ENCODE assay signal across 9 mouse cellular contexts in the genomic region with DNA sequence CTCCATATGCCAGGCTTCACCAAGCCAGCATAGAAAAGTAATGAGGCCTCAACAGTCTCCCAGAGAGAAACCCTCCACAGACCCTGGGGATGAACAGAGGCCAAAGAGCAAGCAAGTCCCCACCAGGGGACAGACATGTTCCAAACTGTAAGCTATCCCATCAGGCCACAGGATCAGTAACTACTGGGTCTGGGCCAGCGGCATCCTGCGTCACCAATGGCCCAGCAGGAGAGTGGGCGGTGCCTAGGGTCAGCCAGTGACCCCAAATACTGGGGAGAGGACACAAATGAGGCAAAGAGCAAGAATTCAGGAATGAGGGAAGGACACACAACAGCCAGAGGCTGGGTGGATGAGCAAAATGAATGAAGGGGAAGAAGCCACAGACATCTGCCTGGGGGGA. TPM values are rescaled to one million over a fixed set of nuclear protein-coding genes. Genes with fewer than 3 reads are reported as not detected.
DNase-seq lines count a peak whose midpoint lies in the region; ATAC-seq and TF ChIP-seq lines count a peak whose summit lies in the region.
"Had no signal": no experiment of that assay in that cellular context is flagged by ENCODE, and none has a peak within 500 bp of the region (broad histone marks: within the 10 kb centered on the region; RNA-seq: fewer than 3 reads in every experiment).

No protein-coding gene starts in this region.

- 0 out of 2 replicates have a peak overlapping the region, but pooled peaks have one; percentile 14 for H3K27ac ChIP-seq in neural tube, embryonic 11.5 days (ENCODE audit: low read depth, low read length)
- H3K27ac ChIP-seq in liver, postnatal 0 days (ENCODE audit: low read depth): no peak overlapping the region
- no peak overlapping the region for H3K27ac ChIP-seq in stomach, postnatal 0 days (replicated peaks)

- TF ChIP-seq EP300 in liver, postnatal 0 days (IDR thresholded peaks at IDR 0.05; ENCODE audit: low read depth): no peak
- TF ChIP-seq EP300 in stomach, postnatal 0 days (optimal IDR thresholded peaks at IDR 0.05): no peak

- TF ChIP-seq CTCF in liver, postnatal 0 days (IDR thresholded peaks at IDR 0.05; ENCODE audit: low read depth): peak; percentile 50
- peak; percentile 52 for TF ChIP-seq CTCF in stomach, postnatal 0 days (IDR thresholded peaks at IDR 0.05; ENCODE audit: low read depth)

- 18% methylated on average over 3 of the region's 3 CpGs for WGBS in neural tube, embryonic 11.5 days
- WGBS in liver, postnatal 0 days (ENCODE audit: insufficient replicate concordance): 74% methylated on average over 3 of the region's 3 CpGs
- 61% methylated on average over 3 of the region's 3 CpGs for WGBS in stomach, postnatal 0 days

- H3K9ac ChIP-seq in neural tube, embryonic 11.5 days (ENCODE audit: low read length): no peak overlapping the region; the same call in 1 of the 2 replicates
- no peak overlapping the region for H3K9ac ChIP-seq in liver, postnatal 0 days (replicated peaks)
- no peak overlapping the region for H3K9ac ChIP-seq in stomach, postnatal 0 days (ENCODE audit: low read length)

- H3K4me1 ChIP-seq in neural tube, embryonic 11.5 days (ENCODE audit: control insufficient read depth, insufficient read depth, low read length): peaks cover 27% of the 10 kb centered on the region
- 0 out of 2 replicates have a peak, but pooled peaks cover under 1% of the 10 kb centered on the region for H3K4me1 ChIP-seq in liver, postnatal 0 days (ENCODE audit: insufficient read depth)
- H3K4me1 ChIP-seq in stomach, postnatal 0 days (replicated peaks; ENCODE audit: control insufficient read depth, insufficient read depth): no peaks in the 10 kb centered on the region

- no peak overlapping the region for H3K4me3 ChIP-seq in neural tube, embryonic 11.5 days (ENCODE audit: low read depth, low read length)
- no peak overlapping the region for H3K4me3 ChIP-seq in liver, postnatal 0 days (ENCODE audit: low read depth, low read length)
- no peak overlapping the region for H3K4me3 ChIP-seq in stomach, postnatal 0 days (ENCODE audit: low read depth, low read length)

- H3K4me2 ChIP-seq in neural tube, embryonic 11.5 days (ENCODE audit: low read depth): no peak overlapping the region
- H3K4me2 ChIP-seq in liver, postnatal 0 days (ENCODE audit: low read depth, low read length): no peak overlapping the region
- no peak overlapping the region for H3K4me2 ChIP-seq in stomach, postnatal 0 days (replicated peaks; ENCODE audit: low read depth)

- no peak for ATAC-seq in neural tube, embryonic 11.5 days (ENCODE audit: insufficient read depth, low FRiP score, low TSS enrichment)
- ATAC-seq in liver, postnatal 0 days: peak; percentile 84
- no peak for ATAC-seq in stomach, postnatal 0 days (ENCODE audit: low FRiP score, low TSS enrichment)
- no peak for ATAC-seq in erythroid progenitor cell, adult 5-6 weeks (replicated peaks; ENCODE audit: low FRiP score, poor library complexity, severe bottlenecking)

- peaks cover 15% of the 10 kb centered on the region for H3K36me3 ChIP-seq in neural tube, embryonic 11.5 days (ENCODE audit: control insufficient read depth, insufficient read depth, low read length)
- peaks cover 8% of the 10 kb centered on the region for H3K36me3 ChIP-seq in liver, postnatal 0 days (replicated peaks; ENCODE audit: insufficient read depth, low read length)
- peaks cover 10% of the 10 kb centered on the region for H3K36me3 ChIP-seq in stomach, postnatal 0 days (ENCODE audit: control insufficient read depth, insufficient read depth, low read length)

- H3K9me3 ChIP-seq in neural tube, embryonic 11.5 days (ENCODE audit: control insufficient read depth, low read length): no peaks in the 10 kb centered on the region
- H3K9me3 ChIP-seq in liver, postnatal 0 days (ENCODE audit: low read length): no peaks in the 10 kb centered on the region
- no peaks in the 10 kb centered on the region for H3K9me3 ChIP-seq in stomach, postnatal 0 days (ENCODE audit: control insufficient read depth, low read length)

- DNase-seq in cerebellum, postnatal 10 days: peak; percentile 52 to 63
- no peak for DNase-seq in cerebellum, postnatal 25 days
- DNase-seq in neural tube, embryonic 11.5 days (ENCODE audit: low spot score): peak; percentile 28
- DNase-seq in neural tube, embryonic 10.5 days (ENCODE audit: extremely low spot score, low spot score): no peak
- DNase-seq in liver, postnatal 0 days: peak; percentile 67
- no peak for DNase-seq in stomach, postnatal 0 days (ENCODE audit: low spot score)
- no peak for DNase-seq in frontal cortex, adult 2 months (ENCODE audit: extremely low spot score in 1 of 2, low spot score in 1 of 2)
- DNase-seq: cerebellum, adult 11-12 months had no signal

- H3K27me3 ChIP-seq in neural tube, embryonic 11.5 days (ENCODE audit: control insufficient read depth, insufficient read depth, low read length): no peaks in the 10 kb centered on the region
- no peaks in the 10 kb centered on the region for H3K27me3 ChIP-seq in liver, postnatal 0 days (ENCODE audit: insufficient read depth, low read length)
- H3K27me3 ChIP-seq in stomach, postnatal 0 days (ENCODE audit: control insufficient read depth, insufficient read depth, low read length): no peaks in the 10 kb centered on the region

RNA-seq across cellular contexts. Expression of gene Ncor2, which starts 55.8 kb away (rescaled TPM):
- 23.6 and 24.3 TPM in 2 replicates for polyA plus RNA-seq in neural tube, embryonic 11.5 days (2014; fragmentation: Nextera tagmentation; extraction: Ambion mirVana)
- polyA plus RNA-seq in liver, postnatal 0 days (2015; fragmentation: Nextera tagmentation; extraction: Ambion mirVana): 3.1 and 3.4 TPM in 2 replicates
- polyA plus RNA-seq in stomach, postnatal 0 days (2015; fragmentation: Nextera tagmentation; extraction: Ambion mirVana): 11.1 and 12.1 TPM in 2 replicates
- 10.5 and 37.3 TPM in 2 replicates for total RNA-seq in erythroid progenitor cell, adult 5-6 weeks (2015; ENCODE audit: low replicate concordance)
- 0.91 and 2.6 TPM in 2 replicates for total RNA-seq in erythroid progenitor cell, adult 5-6 weeks (2017; ENCODE audit: low replicate concordance)
- polyA plus RNA-seq in frontal cortex, adult 2 months (2012; rRNA removed): 115 and 145 TPM in 2 replicates

Comparison
In these comparisons a context has a peak if more than half of its experiments do, and no peak if none do; other contexts are left out.
1. DNase-seq: peak in cerebellum, postnatal 10 days (2 of 2), neural tube, embryonic 11.5 days (single experiment) and liver, postnatal 0 days (single experiment); none in cerebellum, postnatal 25 days (0 of 2), neural tube, embryonic 10.5 days (single experiment), stomach, postnatal 0 days (single experiment) and frontal cortex, adult 2 months (0 of 2).